Mouse (Mus musculus) naive thymus-derived CD4-positive, alpha-beta T cell, adult 2 months (primary cell): ENCODE measurements around the gene B4galt3.

Experiments used
- DNase-seq: peaks from one replicate; pipeline ENCODE4 v3.0.0-alpha.2; 2011; ENCODE audit warnings: low read depth

Gene B4galt3

DNA sequence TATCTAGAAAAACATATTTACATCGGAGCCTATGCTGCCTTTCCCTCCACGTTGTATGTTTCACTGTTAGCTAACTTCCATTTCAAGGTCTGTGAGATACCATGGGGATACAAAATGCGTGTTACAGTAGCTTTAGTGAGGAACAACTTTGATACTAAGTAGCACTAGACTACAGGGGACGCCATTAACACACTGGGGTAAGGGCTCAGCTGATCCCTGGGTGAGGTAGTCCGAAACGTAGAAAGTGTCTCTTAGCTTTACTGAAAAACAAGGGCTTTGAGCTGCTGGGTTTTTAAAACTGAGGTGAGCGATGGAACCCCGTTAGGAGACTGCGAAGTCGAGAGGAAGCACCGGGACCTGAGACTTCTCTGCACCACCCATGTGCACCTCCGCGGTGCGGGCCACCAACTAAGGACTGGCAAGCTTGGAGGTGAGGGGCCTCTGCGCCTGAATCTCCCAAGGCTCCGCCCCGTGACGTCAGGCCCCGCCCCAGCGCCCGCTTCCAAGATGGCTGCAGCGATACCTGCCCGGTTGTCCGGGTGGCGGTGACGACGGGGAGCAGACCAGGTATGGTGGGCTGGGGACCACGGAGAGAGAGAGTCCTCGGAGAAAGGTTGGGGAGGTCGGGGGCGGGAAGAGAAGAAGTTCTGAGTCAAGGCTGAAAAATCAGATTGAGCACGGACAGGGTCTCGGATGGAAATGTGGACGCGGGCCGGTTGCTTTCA, at the start of gene B4galt3:
TSS of gene B4galt3 (plus strand) at position 481 of the 725 bp plus-strand sequence.
- peak; percentile 95 for DNase-seq

DNA sequence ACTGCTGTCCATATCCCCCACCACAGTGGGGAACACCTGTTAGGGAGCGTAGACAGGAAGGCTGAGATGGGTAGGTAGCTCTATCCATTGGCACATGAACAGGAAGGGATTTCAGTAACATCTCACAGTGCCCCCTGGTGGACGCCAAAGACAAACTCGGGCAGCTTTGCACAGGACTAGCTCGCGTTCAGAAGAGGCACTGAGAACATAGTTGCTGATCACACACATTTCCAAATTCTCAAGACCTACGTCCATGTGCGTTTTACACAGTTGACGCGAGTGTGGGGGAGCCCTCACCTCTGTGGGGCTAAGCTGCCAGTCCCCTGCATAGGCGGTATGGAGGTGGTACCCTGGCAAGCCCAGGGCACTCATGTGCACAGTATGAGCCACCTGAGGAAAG, 49.3 kb upstream of the B4galt3 start:
- peak; percentile 89 for DNase-seq

DNA sequence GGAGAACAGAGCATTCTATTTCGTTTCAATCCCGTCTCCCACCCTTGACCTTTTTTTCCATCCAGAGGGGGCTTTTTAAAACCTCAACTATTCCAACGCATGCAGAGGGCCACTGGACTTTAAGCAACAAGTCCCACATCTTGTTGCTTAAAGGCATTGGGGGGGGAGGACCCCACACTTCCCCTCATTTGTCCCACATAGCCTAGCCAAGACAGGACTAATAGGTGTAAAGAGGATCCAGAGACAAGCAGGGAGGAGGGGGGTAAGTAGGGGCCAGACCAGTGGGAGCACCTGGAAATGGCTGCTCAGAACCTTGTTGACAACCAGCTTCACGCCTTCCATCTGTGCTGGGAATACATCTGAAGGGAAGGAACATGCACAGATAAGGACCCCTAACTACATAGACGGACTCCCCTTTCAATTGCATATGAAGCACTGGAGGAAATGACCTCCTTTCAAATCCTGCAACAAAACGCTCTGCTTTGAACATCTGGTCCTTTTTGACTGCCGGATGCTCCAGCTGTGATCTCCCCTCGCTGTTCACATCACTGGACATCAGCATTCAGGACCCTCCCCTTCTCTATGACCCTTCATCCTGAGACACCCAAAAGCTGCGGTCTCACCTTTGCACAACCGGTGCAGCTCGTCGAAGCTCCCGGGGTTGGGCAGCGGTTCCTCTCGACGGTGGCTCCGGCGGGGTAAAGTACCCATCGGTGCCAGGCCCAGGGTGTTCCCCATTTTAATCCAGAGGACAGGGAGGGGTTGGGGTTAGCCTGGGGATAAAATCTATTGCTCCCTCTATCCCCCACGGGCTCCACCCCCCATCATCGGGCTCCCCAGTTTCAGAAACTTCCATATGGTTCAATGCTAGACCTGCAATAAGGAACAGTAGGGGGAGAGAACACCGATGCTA, 48.6 kb upstream of the B4galt3 start:
- DNase-seq = peak; percentile 42

DNA sequence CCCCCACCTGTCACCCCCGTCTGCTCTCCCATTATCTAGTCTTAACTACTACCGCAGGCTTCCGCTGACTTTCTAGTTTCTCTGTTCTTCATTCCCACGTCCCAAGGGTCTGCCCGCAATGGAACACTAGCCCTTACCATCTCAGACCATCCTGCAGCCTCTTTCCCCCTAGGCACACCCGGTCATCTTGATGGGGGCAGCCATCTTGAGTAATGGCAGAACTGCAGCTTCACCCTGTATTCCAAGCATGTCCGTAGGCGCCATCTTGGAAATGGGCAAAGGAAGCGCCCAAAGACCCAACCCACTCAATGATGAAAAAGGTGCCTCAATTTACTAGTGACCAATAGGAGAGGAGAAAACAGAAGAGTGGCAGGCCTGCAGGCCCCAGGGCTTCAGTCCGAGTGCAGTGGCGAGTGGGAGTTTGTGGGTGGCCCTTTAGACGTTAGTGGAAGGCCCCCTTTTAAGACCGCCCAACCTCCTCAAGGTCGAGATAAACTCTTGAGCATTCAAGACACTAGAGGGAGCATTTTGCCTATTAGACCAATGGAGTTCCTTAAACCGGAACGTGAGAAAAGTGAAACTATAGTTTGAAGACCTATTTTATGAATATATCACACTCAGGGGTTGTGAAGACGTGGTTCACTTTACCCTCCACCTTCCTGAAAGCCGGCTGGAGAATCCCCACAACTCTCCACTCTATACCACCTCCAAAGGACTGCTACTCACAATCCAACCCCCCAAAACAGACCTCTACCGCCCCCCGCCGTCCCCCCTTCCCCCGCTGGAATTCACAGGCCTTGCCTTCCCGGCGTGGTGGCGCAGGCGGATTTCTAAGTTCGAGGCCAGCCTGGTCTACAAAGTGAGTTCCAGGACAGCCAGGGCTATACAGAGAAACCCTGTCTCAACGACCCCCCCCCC, 47.6 kb upstream of the B4galt3 start, which contains the start of gene Tomm40l:
TSS of gene Tomm40l (minus strand) at position 277 of the 918 bp plus-strand sequence.
- DNase-seq = peak; percentile 96

DNA sequence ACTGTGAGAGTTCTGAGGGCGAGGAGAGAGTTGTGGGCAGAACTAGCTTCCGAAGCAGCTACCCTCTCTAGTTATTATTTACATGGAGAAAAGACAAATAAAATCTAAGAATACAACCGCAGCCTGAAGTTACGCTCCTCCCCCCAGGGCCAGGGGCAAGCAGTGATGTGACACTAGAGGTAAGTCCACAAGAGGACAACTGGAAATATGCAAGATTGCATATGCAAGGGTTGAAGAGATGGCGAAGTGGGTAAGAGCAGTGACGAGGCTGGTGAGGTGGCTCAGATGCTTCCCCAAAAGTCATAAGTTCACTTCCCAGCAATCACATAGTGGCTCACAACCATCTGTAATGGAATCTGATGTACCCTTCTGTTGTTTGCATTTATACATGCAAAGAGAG, 47.0 kb upstream of the B4galt3 start:
- DNase-seq = peak; percentile 46

DNA sequence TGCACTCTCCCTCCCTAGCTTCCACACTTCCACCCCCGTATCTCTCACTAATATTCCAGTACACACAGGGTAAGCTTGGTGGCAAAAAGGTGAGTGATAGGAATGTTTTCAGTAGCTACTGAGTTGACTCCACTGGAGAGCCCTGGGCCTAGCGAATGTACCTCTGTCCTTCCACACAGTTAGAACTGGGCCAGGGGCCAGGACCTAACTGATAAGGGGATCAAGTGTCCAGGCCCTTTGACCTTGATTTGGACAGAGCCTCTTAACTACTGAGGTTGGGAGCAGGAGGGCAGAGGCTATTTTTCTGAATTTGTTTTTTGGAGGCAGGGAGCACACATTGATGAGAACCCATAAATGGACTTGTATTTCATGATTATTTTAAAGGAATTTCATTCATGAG, 46.3 kb upstream of the B4galt3 start:
- DNase-seq = no peak

DNA sequence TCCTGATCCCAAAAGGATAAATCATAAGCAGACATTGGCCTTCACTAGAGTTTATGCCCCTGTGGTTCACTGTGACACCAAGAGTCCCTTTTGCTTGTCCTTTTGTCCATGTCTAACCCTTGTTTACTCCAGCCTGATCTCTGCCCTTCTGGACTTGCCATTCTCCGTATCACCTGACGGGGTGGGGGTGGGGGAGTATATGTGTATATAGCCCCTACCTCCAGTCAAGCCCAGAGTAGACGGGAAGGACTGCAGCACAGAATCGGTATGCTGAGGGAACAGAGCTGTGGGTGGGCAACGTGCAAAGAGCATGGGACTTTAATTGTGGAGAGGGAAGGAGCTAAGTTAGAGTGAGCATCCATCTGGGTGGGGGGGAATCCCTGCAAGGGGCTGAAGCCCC, 45.3 kb upstream of the B4galt3 start, which contains the start of gene Apoa2:
TSS of gene Apoa2 (plus strand) at position 198 of the 400 bp plus-strand sequence.
- no peak for DNase-seq

DNA sequence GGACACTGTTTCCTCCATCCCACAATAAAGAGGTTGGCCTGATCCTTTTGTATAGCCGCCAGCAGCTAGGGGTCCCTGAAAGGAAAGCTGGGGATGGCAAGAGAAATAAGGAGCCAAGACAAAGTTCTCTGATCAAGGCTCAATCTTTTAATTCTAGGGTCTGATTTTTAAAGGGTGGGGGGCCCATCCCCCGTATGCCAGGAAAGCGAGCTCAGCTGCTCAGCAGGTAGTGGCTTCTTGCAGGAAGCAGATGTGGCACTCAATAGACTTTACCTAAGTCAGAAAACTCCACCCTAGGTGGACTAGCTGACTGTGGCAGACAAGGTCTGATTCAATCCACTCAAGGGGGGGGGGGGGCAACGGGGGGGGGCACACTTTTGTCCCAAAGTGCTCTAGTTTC, 43.3 kb upstream of the B4galt3 start:
- no peak for DNase-seq

DNA sequence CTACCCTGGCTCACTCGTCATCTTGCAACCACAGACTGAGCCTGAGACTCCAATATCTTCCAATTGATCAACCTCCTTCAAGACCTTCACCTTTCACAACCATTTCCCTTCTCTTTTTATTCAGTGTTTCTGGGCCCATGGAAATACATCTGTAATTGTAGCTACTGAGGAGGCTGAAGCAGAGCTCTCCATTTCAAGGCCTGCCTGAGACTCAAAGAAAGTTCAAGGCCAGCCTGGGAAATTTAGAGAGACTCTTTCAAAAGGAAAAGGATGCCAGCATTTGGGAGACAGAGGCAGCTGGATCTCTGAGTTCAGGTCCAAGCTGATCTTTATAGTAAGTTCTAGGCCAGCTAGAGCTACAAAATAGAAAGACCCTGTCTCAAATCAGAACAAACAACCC, 42.2 kb upstream of the B4galt3 start:
- DNase-seq = no peak

DNA sequence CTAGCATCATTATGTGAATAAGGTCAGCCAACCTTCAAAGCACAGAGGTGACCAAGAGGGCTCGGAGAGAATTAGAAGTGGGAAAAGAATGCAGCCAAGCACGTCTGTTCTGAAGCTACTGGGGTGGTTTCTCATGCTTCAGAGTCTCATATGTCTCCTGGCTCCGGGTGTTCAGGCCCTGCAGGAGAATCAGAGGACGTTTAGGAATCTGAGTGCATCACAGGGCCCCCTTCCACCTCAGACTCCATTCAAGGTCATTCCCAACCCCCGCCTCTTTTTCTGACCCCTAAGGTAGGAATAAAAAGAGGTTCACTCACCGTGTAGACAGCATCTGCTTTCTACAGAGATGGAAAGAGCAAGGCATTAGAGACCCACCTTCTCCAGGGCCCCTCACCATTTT, 40.4 kb upstream of the B4galt3 start:
- no peak for DNase-seq

DNA sequence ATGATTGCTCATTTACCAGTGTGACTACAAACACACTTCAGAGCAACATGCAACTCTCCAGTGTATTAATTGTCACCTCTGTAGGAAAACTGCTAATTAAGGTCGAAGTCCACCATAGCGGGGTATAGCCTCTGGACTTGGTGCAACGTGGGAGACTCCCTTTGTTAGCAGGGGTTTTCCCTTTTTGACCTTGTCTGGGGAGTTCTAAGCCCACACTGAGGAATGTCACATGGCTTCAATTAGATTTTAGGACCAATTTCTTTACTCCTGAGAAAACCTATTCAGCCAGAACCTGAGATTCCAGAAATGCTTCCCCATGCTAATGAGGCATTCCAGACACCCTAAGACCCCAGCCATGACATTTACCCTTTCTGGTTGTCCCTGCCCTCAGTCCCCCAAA, 39.9 kb upstream of the B4galt3 start:
- DNase-seq = no peak

DNA sequence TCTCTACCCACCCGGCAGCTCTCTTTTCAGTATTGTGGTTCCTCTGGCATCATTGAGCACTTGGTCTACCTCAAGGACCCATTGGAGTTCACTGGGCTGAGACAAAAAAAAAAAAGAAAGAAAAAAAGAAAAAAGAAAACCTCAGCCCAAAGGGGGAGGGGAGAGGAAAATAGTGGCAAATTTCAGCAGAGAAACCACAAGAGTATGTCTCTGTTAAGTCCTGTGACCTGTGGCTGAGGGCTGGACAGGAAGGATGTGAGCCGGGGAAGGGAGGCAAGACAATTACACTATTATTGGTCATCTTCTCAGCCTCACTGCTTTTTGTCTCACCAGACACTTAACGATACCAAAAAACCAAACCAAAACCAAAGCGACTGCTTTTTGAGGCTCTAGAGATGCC, 38.3 kb upstream of the B4galt3 start:
- no peak for DNase-seq

DNA sequence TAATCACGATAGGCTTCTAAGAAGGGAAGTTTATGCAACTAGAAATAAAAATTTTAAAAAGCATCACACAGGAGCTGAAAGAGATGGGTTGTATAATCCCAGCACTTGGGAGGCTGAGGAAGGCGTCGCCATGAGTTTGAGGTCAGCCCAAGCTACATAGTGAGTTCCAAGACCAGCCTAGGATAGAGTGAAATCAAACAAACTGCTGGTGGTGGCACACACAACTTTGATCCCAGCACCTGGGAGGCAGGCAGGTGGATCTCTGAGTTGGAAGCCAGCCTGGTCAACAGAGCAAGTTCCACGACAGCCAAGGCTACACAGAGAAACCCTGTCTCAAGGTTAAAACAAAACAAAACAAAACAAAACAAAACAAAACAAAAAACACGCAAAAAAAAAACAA, 37.8 kb upstream of the B4galt3 start:
- no peak for DNase-seq

DNA sequence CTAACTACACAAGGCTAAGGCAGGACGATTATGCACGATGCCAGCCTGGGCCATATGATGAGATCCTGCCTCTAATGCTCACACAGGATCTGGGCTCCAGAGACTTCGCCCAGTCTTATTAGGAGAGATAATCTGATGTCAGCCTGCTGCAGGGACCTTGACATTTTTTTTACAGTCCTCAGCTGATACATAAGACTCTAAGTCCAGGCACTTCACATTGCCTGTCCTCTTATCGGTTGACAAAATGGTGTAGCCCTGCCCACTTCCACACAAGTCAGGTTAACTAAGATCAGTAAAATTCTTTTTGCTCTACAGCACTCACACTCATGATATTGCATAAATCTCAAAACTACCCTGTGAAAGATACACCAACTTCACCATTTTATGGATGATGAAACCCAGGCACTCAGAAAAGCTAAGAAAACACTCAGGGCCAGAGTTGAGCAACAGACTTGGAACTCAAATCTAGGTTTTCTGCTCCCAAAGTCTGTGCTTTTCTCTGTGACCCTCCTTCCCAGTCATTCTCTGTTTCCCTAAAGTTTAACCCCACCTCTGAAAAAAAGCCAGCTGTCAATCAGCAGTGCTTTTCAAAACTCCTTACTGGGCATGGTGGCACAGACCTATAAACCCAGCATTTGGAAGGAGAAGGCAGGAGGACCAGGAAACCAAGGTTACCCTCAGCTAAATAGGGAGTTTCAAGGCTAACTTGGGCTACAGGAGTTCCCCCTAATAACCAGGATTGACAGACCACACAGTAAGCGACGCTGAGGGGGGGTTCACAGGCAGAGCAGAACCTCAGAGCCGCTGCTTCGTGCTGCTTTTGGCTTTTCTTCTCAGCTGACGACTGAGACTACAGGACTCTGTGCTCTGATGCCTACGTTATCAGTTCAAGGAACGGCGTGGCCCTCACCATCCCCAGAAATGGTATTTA, 37.1 kb upstream of the B4galt3 start:
- DNase-seq = no peak

DNA sequence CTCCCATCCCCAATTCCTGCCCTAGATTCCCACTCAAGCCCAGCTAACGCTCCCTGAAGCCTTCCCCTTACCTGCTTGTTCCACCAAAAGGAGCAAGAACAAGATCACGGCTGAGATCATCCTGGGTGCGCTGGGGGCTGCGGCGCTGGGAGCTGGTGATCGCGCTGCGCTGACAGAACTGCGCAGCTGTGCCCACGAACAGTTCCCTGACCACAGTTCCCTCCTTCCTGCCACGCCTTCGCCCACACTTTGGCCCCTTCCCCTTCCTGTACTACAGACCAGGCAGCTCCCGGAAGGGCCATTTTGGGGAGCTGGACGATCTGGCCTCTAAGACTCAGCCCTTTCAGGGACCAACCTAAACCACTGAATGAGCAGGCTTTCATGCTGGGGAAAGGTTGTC, 36.0 kb upstream of the B4galt3 start, which contains the start of gene Fcer1g:
TSS of gene Fcer1g (minus strand) at position 240 of the 400 bp plus-strand sequence.
- no peak for DNase-seq

DNA sequence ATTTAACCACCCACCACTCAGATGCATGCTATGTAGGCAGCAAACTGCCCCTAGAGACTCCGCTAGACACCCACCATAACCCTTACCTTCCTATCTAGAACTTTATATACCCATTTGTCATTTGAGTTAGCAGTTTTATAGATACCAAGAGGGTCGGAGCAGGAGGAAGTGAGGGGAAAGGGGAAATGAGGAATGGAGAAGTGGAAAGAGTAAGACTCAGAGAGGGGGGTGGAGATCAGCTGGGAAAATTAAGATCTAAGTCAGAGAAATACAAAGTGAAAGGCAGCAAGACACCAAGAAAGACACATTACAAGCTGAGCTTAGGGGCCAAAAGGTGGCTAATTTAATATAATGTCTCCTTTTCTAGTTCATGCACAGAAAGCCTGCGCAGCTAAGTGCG, 35.6 kb upstream of the B4galt3 start:
- no peak for DNase-seq

DNA sequence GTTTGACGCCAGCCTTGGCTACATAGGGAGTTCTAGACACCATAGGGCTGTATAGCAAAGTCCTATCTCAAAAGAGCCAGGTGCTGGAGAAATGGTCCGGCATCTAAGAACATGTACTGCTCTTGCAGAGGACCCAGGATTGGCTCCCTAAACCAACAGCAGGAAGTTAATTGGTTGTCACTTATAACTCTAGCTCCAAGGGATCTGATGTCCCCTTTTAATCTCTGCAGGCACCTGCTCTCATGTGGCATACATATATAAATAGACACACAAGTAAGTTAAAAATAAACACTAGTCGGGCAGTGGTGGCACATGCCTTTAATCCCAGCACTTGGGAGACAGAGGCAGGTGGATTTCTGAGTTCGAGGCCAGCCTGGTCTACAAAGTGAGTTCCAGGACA, 34.3 kb upstream of the B4galt3 start:
- DNase-seq = no peak

DNA sequence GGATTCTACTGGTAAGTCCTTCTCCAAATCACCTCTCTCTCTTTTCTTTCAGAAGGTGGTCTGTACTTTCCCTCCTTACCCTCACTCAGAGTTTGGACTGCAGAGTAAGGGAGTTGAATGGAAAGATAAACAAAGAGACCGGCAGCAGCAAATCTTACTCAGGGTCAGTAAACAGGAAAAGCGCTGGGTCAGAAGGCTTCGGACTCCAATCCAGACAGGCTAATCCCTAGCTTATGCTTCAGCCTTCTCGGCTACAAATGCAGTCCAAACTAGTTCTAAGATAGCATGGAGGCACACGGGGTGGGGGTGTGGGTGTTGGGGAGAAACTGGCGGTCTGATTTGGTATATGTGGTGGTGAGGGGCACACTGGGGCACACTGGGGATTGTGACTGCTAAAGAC, 32.7 kb upstream of the B4galt3 start:
- DNase-seq = no peak

DNA sequence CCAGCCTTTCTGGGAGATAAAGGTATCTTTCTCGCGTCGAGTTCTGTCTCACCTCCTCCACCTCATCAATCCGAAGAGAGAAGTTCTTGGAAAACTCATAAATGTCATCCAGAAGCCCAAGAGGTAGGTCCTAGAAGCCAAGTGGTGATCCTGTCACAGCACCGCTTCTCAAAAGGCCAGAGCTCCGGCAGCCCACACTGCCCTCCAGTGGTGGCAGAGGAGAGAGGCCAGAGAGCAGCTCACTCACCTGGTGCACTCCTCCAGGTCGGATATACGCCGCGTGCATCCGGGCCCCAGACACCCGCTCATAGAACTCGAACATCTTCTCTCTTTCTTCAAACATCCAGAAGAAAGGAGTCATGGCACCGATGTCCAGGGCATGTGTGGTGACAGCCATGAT, 31.7 kb upstream of the B4galt3 start:
- DNase-seq = peak; percentile 63

DNA sequence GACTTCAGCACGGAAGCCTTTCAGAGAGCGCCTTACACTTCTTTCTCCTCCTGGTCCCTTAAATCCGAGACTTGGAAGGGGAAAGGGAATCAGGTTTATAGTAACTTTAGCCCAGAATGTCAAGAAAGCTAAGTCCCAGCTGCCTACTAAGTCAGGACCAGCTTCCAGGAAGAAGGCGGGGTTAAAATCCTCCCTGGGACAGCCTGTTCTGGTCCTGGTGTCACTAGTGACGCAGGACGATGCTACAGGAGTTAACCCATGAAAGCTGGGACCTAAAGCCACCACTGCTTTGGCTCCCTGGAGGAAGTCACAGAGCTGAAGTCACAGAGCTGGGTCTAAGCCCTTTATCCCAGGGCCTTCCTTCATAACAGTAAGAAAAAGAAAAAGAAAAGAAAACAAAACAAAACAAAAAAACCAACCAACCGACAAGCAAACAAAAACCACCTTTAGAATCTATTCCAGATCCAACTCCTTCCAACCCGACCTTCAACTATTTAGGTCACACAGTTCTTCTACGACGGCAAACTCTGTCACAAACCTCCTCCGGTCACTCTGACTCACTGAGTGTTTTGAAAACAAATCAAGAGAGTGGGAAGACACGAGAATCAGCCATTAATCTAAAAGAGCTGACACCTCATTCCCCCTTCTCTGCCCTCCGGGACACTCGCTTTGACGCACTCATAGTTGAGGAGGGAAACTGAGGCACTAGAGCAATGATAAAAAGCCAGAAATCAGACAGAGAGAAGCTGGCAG, 30.0 kb upstream of the B4galt3 start:
- no peak for DNase-seq
